Mouse (Mus musculus): ENCODE measurements around the gene Smyd4. TPM values are rescaled to one million over a fixed set of nuclear protein-coding genes. Genes with fewer than 3 reads are reported as not detected.

Smyd4 gene
- polyA plus RNA-seq, 1 experiment = 4.0 TPM

DNA sequence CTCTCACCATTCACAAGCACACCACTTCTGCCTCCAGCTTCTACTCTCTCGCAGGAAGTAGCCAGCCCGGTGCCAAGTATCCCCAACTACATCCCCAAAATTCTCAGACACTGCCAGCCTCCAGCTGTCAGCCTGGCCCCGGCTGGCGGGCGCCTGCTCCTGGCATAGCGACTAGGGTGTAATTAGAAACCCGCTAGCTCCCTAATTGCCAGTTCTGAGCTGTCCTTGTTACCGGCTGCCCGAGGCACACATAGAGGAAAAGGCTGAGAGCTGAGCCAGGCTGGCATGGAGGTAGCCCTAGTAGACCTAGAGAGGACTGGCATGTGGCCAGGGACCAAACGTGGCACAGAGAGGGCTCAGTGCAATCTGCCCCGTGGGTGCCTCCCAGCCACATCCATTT, 83.1 kb downstream of the Smyd4 start:
- Histone ChIP-seq H3K4me1 (ENCODE audit: control insufficient read depth, insufficient read depth, insufficient read length) (no peaks in the 10 kb centered on the region; the same call in 1 of the 2 replicates), H3K27me3 (ENCODE audit: control insufficient read depth, insufficient read depth, low read length) (no peaks in the 10 kb centered on the region), H3K4me3 (ENCODE audit: extremely low read depth, insufficient read depth, insufficient read length) (no peak overlapping the region), H3K27ac (ENCODE audit: insufficient read depth, low read length) (no peak overlapping the region), H3K36me3 (ENCODE audit: control insufficient read depth, insufficient read depth, low read length) (no peaks in the 10 kb centered on the region)
- TF ChIP-seq CTCF (IDR thresholded peaks at IDR 0.05; ENCODE audit: extremely low read depth, insufficient read depth, insufficient read length, insufficient replicate concordance) (no peak), POLR2A (IDR thresholded peaks at IDR 0.05; ENCODE audit: low read depth, low read length) (no peak)
- 88% methylated on average over 11 of the region's 11 CpGs for WGBS
- no peak for DNase-seq (ENCODE audit: low read depth in 1 of 2, low spot score in 2 of 2)

- WGBS = 90% methylated on average over 5 of the region's 5 CpGs
- no peak for TF ChIP-seq POLR2A (IDR thresholded peaks at IDR 0.05; ENCODE audit: low read depth, low read length)
- no peak for TF ChIP-seq CTCF (IDR thresholded peaks at IDR 0.05; ENCODE audit: extremely low read depth, insufficient read depth, insufficient read length, insufficient replicate concordance)
- Histone ChIP-seq H3K27ac (ENCODE audit: insufficient read depth, low read length) (no peak overlapping the region), H3K4me3 (ENCODE audit: extremely low read depth, insufficient read depth, insufficient read length) (no peak overlapping the region), H3K36me3 (ENCODE audit: control insufficient read depth, insufficient read depth, low read length) (no peaks in the 10 kb centered on the region), H3K4me1 (ENCODE audit: control insufficient read depth, insufficient read depth, insufficient read length) (no peaks in the 10 kb centered on the region; the same call in 1 of the 2 replicates), H3K27me3 (ENCODE audit: control insufficient read depth, insufficient read depth, low read length) (no peaks in the 10 kb centered on the region)
- no peak for DNase-seq (ENCODE audit: low read depth in 1 of 2, low spot score in 2 of 2)
These were observed 85.9 kb downstream of the Smyd4 start for GRCm38 (mm10) chr11:75434138-75434537.

- Histone ChIP-seq H3K4me3 (ENCODE audit: extremely low read depth, insufficient read depth, insufficient read length) (no peak overlapping the region), H3K27me3 (ENCODE audit: control insufficient read depth, insufficient read depth, low read length) (no peaks in the 10 kb centered on the region), H3K4me1 (ENCODE audit: control insufficient read depth, insufficient read depth, insufficient read length) (no peaks in the 10 kb centered on the region), H3K36me3 (ENCODE audit: control insufficient read depth, insufficient read depth, low read length) (peaks cover 16% of the 10 kb centered on the region), H3K27ac (ENCODE audit: insufficient read depth, low read length) (no peak overlapping the region)
- 82% methylated on average over 13 of the region's 13 CpGs for WGBS
- TF ChIP-seq POLR2A (IDR thresholded peaks at IDR 0.05; ENCODE audit: low read depth, low read length) (no peak), CTCF (IDR thresholded peaks at IDR 0.05; ENCODE audit: extremely low read depth, insufficient read depth, insufficient read length, insufficient replicate concordance) (no peak)
- DNase-seq (ENCODE audit: low read depth in 1 of 2, low spot score in 2 of 2) = no peak
These were observed 90.0 kb downstream of the Smyd4 start for GRCm38 (mm10) chr11:75438194-75438593.

GRCm38 (mm10) chr11:75438804-75439203, 90.6 kb downstream of the Smyd4 start:
- H3K27ac ChIP-seq (ENCODE audit: insufficient read depth, low read length) = no peak overlapping the region
- no peaks in the 10 kb centered on the region for H3K27me3 ChIP-seq (ENCODE audit: control insufficient read depth, insufficient read depth, low read length)
- DNase-seq (ENCODE audit: low read depth in 1 of 2, low spot score in 2 of 2) = no peak
- no peaks in the 10 kb centered on the region for H3K4me1 ChIP-seq (ENCODE audit: control insufficient read depth, insufficient read depth, insufficient read length)
- no peak for TF ChIP-seq POLR2A (IDR thresholded peaks at IDR 0.05; ENCODE audit: low read depth, low read length)
- peaks cover 19% of the 10 kb centered on the region for H3K36me3 ChIP-seq (ENCODE audit: control insufficient read depth, insufficient read depth, low read length)
- no peak overlapping the region for H3K4me3 ChIP-seq (ENCODE audit: extremely low read depth, insufficient read depth, insufficient read length)
- 93% methylated on average over 3 of the region's 3 CpGs for WGBS

GRCm38 (mm10) chr11:75439363-75439762, 91.1 kb downstream of the Smyd4 start, which contains the start of gene Serpinf2:
Gene Serpinf2, minus strand, starts transcription at chr11:75439591.
- Histone ChIP-seq H3K27ac (ENCODE audit: insufficient read depth, low read length) (no peak within 1 kb of the TSS), H3K27me3 (ENCODE audit: control insufficient read depth, insufficient read depth, low read length) (no peaks in the 10 kb centered on the region), H3K4me3 (ENCODE audit: extremely low read depth, insufficient read depth, insufficient read length) (no peak within 1 kb of the TSS), H3K4me1 (ENCODE audit: control insufficient read depth, insufficient read depth, insufficient read length) (no peaks in the 10 kb centered on the region), H3K36me3 (ENCODE audit: control insufficient read depth, insufficient read depth, low read length) (peaks cover 24% of the 10 kb centered on the region)
- DNase-seq (ENCODE audit: low read depth in 1 of 2, low spot score in 2 of 2) = no peak
- 83% methylated on average over 6 of the region's 6 CpGs for WGBS
- no peak for TF ChIP-seq CTCF (IDR thresholded peaks at IDR 0.05; ENCODE audit: extremely low read depth, insufficient read depth, insufficient read length, insufficient replicate concordance)
- TF ChIP-seq POLR2A (IDR thresholded peaks at IDR 0.05; ENCODE audit: low read depth, low read length) = no peak

- H3K27ac ChIP-seq (ENCODE audit: insufficient read depth, low read length) = no peak overlapping the region
- 100% methylated on average over 3 of the region's 3 CpGs for WGBS
- H3K36me3 ChIP-seq (ENCODE audit: control insufficient read depth, insufficient read depth, low read length) = peaks cover 30% of the 10 kb centered on the region
- no peak overlapping the region for H3K4me3 ChIP-seq (ENCODE audit: extremely low read depth, insufficient read depth, insufficient read length)
- no peak for DNase-seq (ENCODE audit: low read depth in 1 of 2, low spot score in 2 of 2)
- TF ChIP-seq POLR2A (IDR thresholded peaks at IDR 0.05; ENCODE audit: low read depth, low read length) (no peak), CTCF (IDR thresholded peaks at IDR 0.05; ENCODE audit: extremely low read depth, insufficient read depth, insufficient read length, insufficient replicate concordance) (no peak)
- H3K27me3 ChIP-seq (ENCODE audit: control insufficient read depth, insufficient read depth, low read length) = no peaks in the 10 kb centered on the region
- no peaks in the 10 kb centered on the region for H3K4me1 ChIP-seq (ENCODE audit: control insufficient read depth, insufficient read depth, insufficient read length)
These were observed 91.7 kb downstream of the Smyd4 start for GRCm38 (mm10) chr11:75439951-75440350.

DNA sequence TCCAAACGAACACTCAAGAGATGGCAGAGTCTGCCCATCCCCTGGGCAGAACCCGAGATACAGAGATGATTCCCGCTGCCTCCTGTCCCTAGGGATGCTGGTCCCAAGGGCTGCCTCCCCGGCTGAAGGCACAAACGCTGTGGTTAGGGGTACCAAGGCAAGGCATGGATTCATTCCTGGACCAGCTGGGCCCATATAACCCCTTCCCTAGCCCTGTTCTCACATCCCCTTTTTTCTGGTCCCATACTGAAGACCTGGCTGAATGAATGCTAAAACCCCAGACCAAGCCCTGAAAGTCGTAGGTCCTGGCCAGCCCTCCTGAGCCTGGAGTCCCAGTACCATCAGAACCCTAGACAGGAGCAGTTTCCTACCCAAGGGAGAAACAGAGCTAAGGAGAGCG, 92.8 kb downstream of the Smyd4 start:
- Histone ChIP-seq H3K4me3 (ENCODE audit: extremely low read depth, insufficient read depth, insufficient read length) (no peak overlapping the region), H3K27ac (ENCODE audit: insufficient read depth, low read length) (no peak overlapping the region), H3K36me3 (ENCODE audit: control insufficient read depth, insufficient read depth, low read length) (peaks cover 39% of the 10 kb centered on the region), H3K27me3 (ENCODE audit: control insufficient read depth, insufficient read depth, low read length) (no peaks in the 10 kb centered on the region), H3K4me1 (ENCODE audit: control insufficient read depth, insufficient read depth, insufficient read length) (no peaks in the 10 kb centered on the region)
- TF ChIP-seq POLR2A (IDR thresholded peaks at IDR 0.05; ENCODE audit: low read depth, low read length) = no peak
- TF ChIP-seq CTCF (IDR thresholded peaks at IDR 0.05; ENCODE audit: extremely low read depth, insufficient read depth, insufficient read length, insufficient replicate concordance) = no peak
- WGBS = 86% methylated on average over 7 of the region's 7 CpGs
- no peak for DNase-seq (ENCODE audit: low read depth in 1 of 2, low spot score in 2 of 2)
